Mouse (Mus musculus) erythroblast, embryonic 14.5 days (primary cell): ENCODE results near the gene Ehf. TPM values are rescaled to one million over a fixed set of nuclear protein-coding genes. Genes with fewer than 3 reads are reported as not detected.

Experiments used
- H3K27me3 ChIP-seq: 2 replicates; pipeline ENCODE4 v1.6.1; 2012; ENCODE audit warnings: inconsistent platforms; ENCODE audit not compliant: control insufficient read depth
- H3K36me3 ChIP-seq: 2 replicates; pipeline ENCODE4 v1.6.1; 2012; ENCODE audit warnings: mild to moderate bottlenecking, inconsistent platforms; ENCODE audit not compliant: control insufficient read depth
- H3K4me1 ChIP-seq: 2 replicates; pipeline ENCODE4 v1.6.1; 2012; ENCODE audit warnings: inconsistent platforms; ENCODE audit not compliant: control insufficient read depth
- H3K4me3 ChIP-seq: replicated peaks from 2 replicates; pipeline ENCODE3; 2012; ENCODE audit warnings: moderate library complexity, mild to moderate bottlenecking, inconsistent platforms
- H3K9me3 ChIP-seq: 2 replicates; pipeline ENCODE4 v1.6.1; 2012; ENCODE audit warnings: low read length, inconsistent platforms, mixed read lengths; ENCODE audit not compliant: control insufficient read depth
- GATA1 ChIP-seq: IDR thresholded peaks from 2 replicates; pipeline ENCODE4 v1.6.1; 2012; ENCODE audit warnings: low read length, inconsistent platforms, mixed read lengths
- TAL1 ChIP-seq: IDR thresholded peaks from 3 replicates; pipeline ENCODE4 v1.6.1; 2012; ENCODE audit warnings: low read length, inconsistent platforms, mixed read lengths
- polyA plus RNA-seq: library from polyadenylated mRNA; stranded (reverse); fragments of >175 nt; gene quantifications from 2 replicates; pipeline ENCODE4 v1.2.3, GENCODE M21; 2012

The Ehf gene
- polyA plus RNA-seq, 1 experiment, result 0.04 TPM

- no peaks in the 10 kb centered on the region for H3K4me1 ChIP-seq
- no peaks in the 10 kb centered on the region for H3K9me3 ChIP-seq
- H3K36me3 ChIP-seq, result no peaks in the 10 kb centered on the region
- H3K27me3 ChIP-seq, result peaks cover 3% of the 10 kb centered on the region; the same call in 1 of the 2 replicates
- TF ChIP-seq GATA1, result no peak
- no peak for TF ChIP-seq TAL1
- H3K4me3 ChIP-seq, result no peak overlapping the region
These were observed 13.6 kb downstream of the Ehf start for GRCm38 (mm10) chr2:103289407-103289950.

GRCm38 (mm10) chr2:103287716-103288115 lies 15.4 kb downstream of the Ehf start:
- no peaks in the 10 kb centered on the region for H3K9me3 ChIP-seq
- H3K4me3 ChIP-seq, result no peak overlapping the region
- TF ChIP-seq TAL1 (no peak), GATA1 (no peak)
- H3K36me3 ChIP-seq, result no peaks in the 10 kb centered on the region
- no peaks in the 10 kb centered on the region for H3K4me1 ChIP-seq
- H3K27me3 ChIP-seq, result peaks cover 11% of the 10 kb centered on the region

- Histone ChIP-seq H3K4me3 (no peak overlapping the region), H3K27me3 (peaks cover 15% of the 10 kb centered on the region), H3K4me1 (no peaks in the 10 kb centered on the region), H3K9me3 (no peaks in the 10 kb centered on the region), H3K36me3 (no peaks in the 10 kb centered on the region)
- TF ChIP-seq GATA1 (no peak), TAL1 (no peak)
These were observed 17.5 kb downstream of the Ehf start for GRCm38 (mm10) chr2:103285561-103285960.

- TF ChIP-seq GATA1 (no peak), TAL1 (no peak)
These were observed 19.3 kb downstream of the Ehf start for GRCm38 (mm10) chr2:103283730-103284129.

GRCm38 (mm10) chr2:103282184-103282750 lies 20.8 kb downstream of the Ehf start:
- H3K27me3 ChIP-seq, result peaks cover 12% of the 10 kb centered on the region
- no peaks in the 10 kb centered on the region for H3K4me1 ChIP-seq
- H3K9me3 ChIP-seq, result no peaks in the 10 kb centered on the region
- H3K4me3 ChIP-seq, result no peak overlapping the region
- TF ChIP-seq GATA1 (no peak), TAL1 (no peak)
- H3K36me3 ChIP-seq, result no peaks in the 10 kb centered on the region

More at GRCm38 (mm10) chr2:103283730-103284129, 19.3 kb downstream of the Ehf start:
- Histone ChIP-seq H3K9me3 (no peaks in the 10 kb centered on the region), H3K27me3 (peaks cover 12% of the 10 kb centered on the region), H3K4me1 (no peaks in the 10 kb centered on the region), H3K4me3 (no peak overlapping the region), H3K36me3 (no peaks in the 10 kb centered on the region)

GRCm38 (mm10) chr2:103279927-103280326 lies 23.2 kb downstream of the Ehf start:
- TF ChIP-seq TAL1, result no peak
- TF ChIP-seq GATA1, result no peak
- H3K4me3 ChIP-seq, result no peak overlapping the region
- H3K9me3 ChIP-seq, result no peaks in the 10 kb centered on the region
- no peaks in the 10 kb centered on the region for H3K36me3 ChIP-seq
- H3K27me3 ChIP-seq, result peaks cover 12% of the 10 kb centered on the region
- no peaks in the 10 kb centered on the region for H3K4me1 ChIP-seq

GRCm38 (mm10) chr2:103278476-103278875 lies 24.6 kb downstream of the Ehf start:
- Histone ChIP-seq H3K27me3 (peaks cover 7% of the 10 kb centered on the region), H3K4me3 (no peak overlapping the region), H3K4me1 (no peaks in the 10 kb centered on the region), H3K36me3 (no peaks in the 10 kb centered on the region), H3K9me3 (no peaks in the 10 kb centered on the region)
- TF ChIP-seq TAL1 (no peak), GATA1 (no peak)

GRCm38 (mm10) chr2:103277794-103278193 lies 25.3 kb downstream of the Ehf start:
- no peak for TF ChIP-seq GATA1
- no peak for TF ChIP-seq TAL1
- Histone ChIP-seq H3K36me3 (no peaks in the 10 kb centered on the region), H3K4me3 (no peak overlapping the region), H3K9me3 (no peaks in the 10 kb centered on the region), H3K4me1 (no peaks in the 10 kb centered on the region), H3K27me3 (peaks cover 5% of the 10 kb centered on the region)

GRCm38 (mm10) chr2:103275316-103275960 lies 27.6 kb downstream of the Ehf start:
- H3K4me3 ChIP-seq, result no peak overlapping the region
- no peaks in the 10 kb centered on the region; the same call in 1 of the 2 replicates for H3K27me3 ChIP-seq
- H3K9me3 ChIP-seq, result no peaks in the 10 kb centered on the region
- H3K4me1 ChIP-seq, result no peaks in the 10 kb centered on the region
- TF ChIP-seq GATA1 (no peak), TAL1 (no peak)
- no peaks in the 10 kb centered on the region for H3K36me3 ChIP-seq

GRCm38 (mm10) chr2:103274803-103275202 lies 28.3 kb downstream of the Ehf start:
- H3K27me3 ChIP-seq, result no peaks in the 10 kb centered on the region; the same call in 1 of the 2 replicates
- H3K4me3 ChIP-seq, result no peak overlapping the region
- TF ChIP-seq TAL1 (no peak), GATA1 (no peak)
- no peaks in the 10 kb centered on the region for H3K9me3 ChIP-seq
- H3K36me3 ChIP-seq, result no peaks in the 10 kb centered on the region
- H3K4me1 ChIP-seq, result no peaks in the 10 kb centered on the region
